Mouse (Mus musculus): ENCODE results near the gene Tmem171. TPM values are rescaled to one million over a fixed set of nuclear protein-coding genes. Genes with fewer than 3 reads are reported as not detected.

The Tmem171 gene
- 0.38 TPM in 1 of 2 replicates, not detected in the other for polyA plus RNA-seq (2021; fragmentation: Nextera tagmentation)
- long read RNA-seq, experiment 1: 0 reads
- long read RNA-seq, experiment 2: 0 reads

GRCm38 (mm10) chr13:98694773-98695314, at the start of gene Tmem171:
Tmem171 (minus strand) TSS chr13:98694834.

GRCm38 (mm10) chr13:98637145-98637544, 57.5 kb downstream of the Tmem171 start, which contains the start of gene Tmem174:
Tmem174 (minus strand) TSS chr13:98637410.

Other genes with a start within 250 kb of the Tmem171 start
- gene Gm10320, start 202.8 kb downstream of the Tmem171 start, polyA plus RNA-seq (2021; fragmentation: Nextera tagmentation): 0.82 and 1.3 TPM in 2 replicates
- 0.25 and 0.39 TPM in 2 replicates for gene Tmem174, start 57.4 kb downstream of the Tmem171 start, polyA plus RNA-seq (2021; fragmentation: Nextera tagmentation)
- 9.0 and 12.8 TPM in 2 replicates for gene Fcho2, start 120.6 kb upstream of the Tmem171 start, polyA plus RNA-seq (2021; fragmentation: Nextera tagmentation)
- 5.2 and 8.1 TPM in 2 replicates for gene Tnpo1, start 231.6 kb upstream of the Tmem171 start, polyA plus RNA-seq (2021; fragmentation: Nextera tagmentation)